Mouse (Mus musculus) thymus, adult 2 months (tissue): ENCODE results near the gene Itsn2. TPM values are rescaled to one million over a fixed set of nuclear protein-coding genes. Genes with fewer than 3 reads are reported as not detected.
"Not testable (repeated sequence)": the region's sequence is repeated elsewhere in the genome, so short reads cannot be mapped to it uniquely, and the experiment has no call there.

ENCODE experiments used
- DNase-seq: peaks from one replicate; pipeline ENCODE4 v3.0.0; 2021
- H3K27ac ChIP-seq: fragments of 200-500 bp; 2 replicates; pipeline ENCODE4 v1.5.1; 2012; ENCODE audit warnings: low read length, control low read depth; ENCODE audit not compliant: control insufficient read depth, insufficient read depth
- H3K27me3 ChIP-seq: fragments of 200-500 bp; 2 replicates; pipeline ENCODE4 v1.6.1; 2012; ENCODE audit warnings: mild to moderate bottlenecking, low read length, moderate library complexity, mixed read lengths; ENCODE audit not compliant: control insufficient read depth, insufficient read depth
- H3K36me3 ChIP-seq: fragments of 200-500 bp; 2 replicates; pipeline ENCODE4 v1.6.1; 2012; ENCODE audit warnings: mild to moderate bottlenecking, low read length, moderate library complexity; ENCODE audit not compliant: control insufficient read depth, insufficient read depth
- H3K4me1 ChIP-seq: fragments of 200-500 bp; replicated peaks from 2 replicates; pipeline ENCODE4 v1.6.1; 2012; ENCODE audit warnings: low read length; ENCODE audit not compliant: control insufficient read depth, insufficient read depth
- H3K4me3 ChIP-seq: fragments of 200-500 bp; 2 replicates; pipeline ENCODE4 v1.5.1; 2012; ENCODE audit warnings: mild to moderate bottlenecking, low read length, control low read depth, moderate library complexity; ENCODE audit not compliant: control insufficient read depth, insufficient read depth
- CTCF ChIP-seq: fragments of 200-500 bp; IDR thresholded peaks from 2 replicates; pipeline ENCODE4 v1.5.1; 2012; ENCODE audit warnings: mild to moderate bottlenecking, control low read depth, low read length, moderate library complexity, borderline replicate concordance; ENCODE audit not compliant: control insufficient read depth, poor library complexity, insufficient read depth; ENCODE audit errors: extremely low read depth
- POLR2A ChIP-seq: fragments of 200-500 bp; IDR thresholded peaks from 2 replicates; pipeline ENCODE4 v1.6.1; 2012; ENCODE audit warnings: mild to moderate bottlenecking, low read length, control low read depth, moderate library complexity; ENCODE audit not compliant: control insufficient read depth, poor library complexity, insufficient read depth; ENCODE audit errors: extremely low read depth
- WGBS: fragments of 180-500 bp; shearing (Covaris S2); methylation state at CpG from one replicate; pipeline ENCODE4 v1.1.7; 2018; 5-methylcytosine and 5-hydroxymethylcytosine counted together
- polyA plus RNA-seq: library from polyadenylated mRNA; depleted of rRNA; stranded (reverse); fragments of >200 nt; gene quantifications from 2 replicates; pipeline ENCODE4 v1.2.3, GENCODE M21; 2012; rRNA removed

Gene Itsn2
- polyA plus RNA-seq, 1 experiment, result 62.9 TPM

- no peak for DNase-seq
- 32% methylated on average over 4 of the region's 4 CpGs for WGBS
- Histone ChIP-seq H3K4me1 (no peaks in the 10 kb centered on the region), H3K27ac (no peak overlapping the region), H3K4me3 (no peak overlapping the region), H3K36me3 (no peaks in the 10 kb centered on the region), H3K27me3 (no peaks in the 10 kb centered on the region)
- no peak for TF ChIP-seq CTCF
- TF ChIP-seq POLR2A, result no peak
Observed at GRCm38 (mm10) chr12:4732332-4732731, 139.9 kb downstream of the Itsn2 start.

GRCm38 (mm10) chr12:4738031-4738576 lies 145.7 kb downstream of the Itsn2 start, which contains the start of gene Fam228a:
TSS of gene Fam228a (minus strand) at chr12:4738430.
- H3K27ac ChIP-seq, result no peak within 1 kb of the TSS
- no peak for TF ChIP-seq POLR2A
- no peak for TF ChIP-seq CTCF
- H3K4me1 ChIP-seq, result no peaks in the 10 kb centered on the region
- no peak for DNase-seq
- 97% methylated on average over 18 of the region's 18 CpGs for WGBS
- no peaks in the 10 kb centered on the region for H3K36me3 ChIP-seq
- no peaks in the 10 kb centered on the region for H3K27me3 ChIP-seq
- no peak within 1 kb of the TSS for H3K4me3 ChIP-seq

GRCm38 (mm10) chr12:4740823-4741222 lies 148.4 kb downstream of the Itsn2 start:
- WGBS, result 74% methylated on average over 7 of the region's 7 CpGs
- Histone ChIP-seq H3K27ac (no peak overlapping the region), H3K27me3 (no peaks in the 10 kb centered on the region), H3K36me3 (no peaks in the 10 kb centered on the region), H3K4me1 (no peaks in the 10 kb centered on the region), H3K4me3 (no peak overlapping the region)
- no peak for TF ChIP-seq POLR2A
- TF ChIP-seq CTCF, result no peak
- DNase-seq, result no peak

- 93% methylated on average over 3 of the region's 3 CpGs for WGBS
- DNase-seq, result no peak
Observed at GRCm38 (mm10) chr12:4742183-4742582, 149.7 kb downstream of the Itsn2 start.

GRCm38 (mm10) chr12:4744486-4744885 lies 152.0 kb downstream of the Itsn2 start:
- no peaks in the 10 kb centered on the region for H3K36me3 ChIP-seq
- no peak overlapping the region for H3K27ac ChIP-seq
- no peaks in the 10 kb centered on the region for H3K4me1 ChIP-seq
- TF ChIP-seq CTCF (no peak), POLR2A (no peak)
- DNase-seq, result no peak
- no peaks in the 10 kb centered on the region for H3K27me3 ChIP-seq
- H3K4me3 ChIP-seq, result no peak overlapping the region
- WGBS, result 96% methylated on average over 10 of the region's 10 CpGs

More at GRCm38 (mm10) chr12:4742183-4742582, 149.7 kb downstream of the Itsn2 start:
- H3K27ac ChIP-seq, result no peak overlapping the region
- no peaks in the 10 kb centered on the region for H3K4me1 ChIP-seq
- no peak overlapping the region for H3K4me3 ChIP-seq
- TF ChIP-seq POLR2A (no peak), CTCF (no peak)
- no peaks in the 10 kb centered on the region for H3K27me3 ChIP-seq
- no peaks in the 10 kb centered on the region for H3K36me3 ChIP-seq

- not testable (repeated sequence) for H3K27me3 ChIP-seq, H3K36me3 ChIP-seq, H3K4me1 ChIP-seq, H3K4me3 ChIP-seq, H3K27ac ChIP-seq, DNase-seq
- 96% methylated on average over 4 of the region's 4 CpGs for WGBS
Observed at GRCm38 (mm10) chr12:4754451-4754850, 162.0 kb downstream of the Itsn2 start.

GRCm38 (mm10) chr12:4757060-4757459 lies 164.6 kb downstream of the Itsn2 start:
- Histone ChIP-seq H3K27me3 (no peaks in the 10 kb centered on the region), H3K4me3 (no peak overlapping the region), H3K36me3 (no peaks in the 10 kb centered on the region), H3K27ac (no peak overlapping the region), H3K4me1 (no peaks in the 10 kb centered on the region)
- 92% methylated on average over 1 of the region's 1 CpGs for WGBS
- no peak for TF ChIP-seq CTCF
- TF ChIP-seq POLR2A, result no peak
- DNase-seq, result no peak

Other genes with a start within 250 kb of the Itsn2 start
- gene Ncoa1, start 115.5 kb upstream of the Itsn2 start, polyA plus RNA-seq, result 33.3 and 38.9 TPM in 2 replicates
- gene Gm3625, start 289 bp downstream of the Itsn2 start, polyA plus RNA-seq, result not detected in 2 replicates
- gene Fam228a, start 145.8 kb downstream of the Itsn2 start, polyA plus RNA-seq, result 0.18 and 0.32 TPM in 2 replicates
- 0.32 and 0.80 TPM in 2 replicates for gene Pfn4, start 176.4 kb downstream of the Itsn2 start, polyA plus RNA-seq
- gene Fam228b, start 176.6 kb downstream of the Itsn2 start, polyA plus RNA-seq, result 0.71 and 0.99 TPM in 2 replicates
- gene Sf3b6, start 224.9 kb downstream of the Itsn2 start, polyA plus RNA-seq, result 134 and 153 TPM in 2 replicates
- 1.7 and 3.7 TPM in 2 replicates for gene Fkbp1b, start 249.0 kb downstream of the Itsn2 start, polyA plus RNA-seq